Mouse (Mus musculus) cerebral cortex, adult 2 months (tissue): ENCODE data around the gene Kif11.

ENCODE experiments used
- WGBS: fragments of 180-500 bp; shearing (Covaris S2); methylation state at CpG from one replicate; pipeline ENCODE4 v1.1.7; 2018; 5-methylcytosine and 5-hydroxymethylcytosine counted together

Kif11 gene

DNA sequence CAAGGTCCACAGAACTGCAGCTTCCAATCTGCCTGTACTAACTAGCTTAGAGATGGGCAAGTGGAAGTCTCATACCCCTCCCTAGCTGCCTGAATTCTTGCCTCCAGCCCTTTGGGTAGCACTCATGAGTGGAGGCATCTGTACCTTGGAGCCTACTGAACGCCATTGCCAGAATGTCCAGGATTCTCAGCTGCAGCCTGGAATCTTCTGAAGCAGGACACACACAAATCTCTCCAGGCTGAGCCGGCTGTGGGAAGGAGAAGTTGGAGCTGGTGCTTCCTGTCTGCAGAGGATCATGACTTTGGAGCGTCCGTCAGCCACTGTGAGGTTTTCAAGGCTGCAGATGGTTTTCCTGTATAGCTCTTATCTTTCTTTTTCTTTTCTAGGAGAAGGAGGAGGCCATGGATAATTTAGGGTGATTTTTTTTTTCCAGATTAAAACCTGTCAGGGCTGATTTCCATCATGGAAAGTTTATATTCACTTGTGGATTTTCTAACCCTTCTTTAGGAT, 67.5 kb downstream of the Kif11 start:
- WGBS, result 70% methylated on average over 4 of the region's 4 CpGs

DNA sequence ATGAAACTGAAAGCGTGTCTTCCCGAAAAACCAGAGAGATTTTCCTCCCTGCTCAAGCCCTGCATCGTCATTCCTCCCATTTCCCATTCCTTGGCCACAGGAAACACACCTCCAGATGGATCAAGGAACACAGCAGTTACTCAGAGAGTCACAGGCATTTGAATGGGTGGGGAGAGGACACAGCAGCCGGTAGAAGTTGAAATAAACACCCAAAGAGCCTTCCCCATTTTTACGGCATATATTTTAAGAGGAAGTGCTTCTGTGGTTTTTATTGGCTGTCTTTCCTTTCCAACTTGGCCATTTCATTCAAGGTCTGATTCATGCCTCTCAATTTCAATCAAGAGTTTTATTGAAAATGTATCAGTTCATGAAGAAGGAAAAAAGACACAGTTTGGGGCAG, 72.0 kb downstream of the Kif11 start:
- WGBS, result 60% methylated on average over 5 of the region's 5 CpGs

DNA sequence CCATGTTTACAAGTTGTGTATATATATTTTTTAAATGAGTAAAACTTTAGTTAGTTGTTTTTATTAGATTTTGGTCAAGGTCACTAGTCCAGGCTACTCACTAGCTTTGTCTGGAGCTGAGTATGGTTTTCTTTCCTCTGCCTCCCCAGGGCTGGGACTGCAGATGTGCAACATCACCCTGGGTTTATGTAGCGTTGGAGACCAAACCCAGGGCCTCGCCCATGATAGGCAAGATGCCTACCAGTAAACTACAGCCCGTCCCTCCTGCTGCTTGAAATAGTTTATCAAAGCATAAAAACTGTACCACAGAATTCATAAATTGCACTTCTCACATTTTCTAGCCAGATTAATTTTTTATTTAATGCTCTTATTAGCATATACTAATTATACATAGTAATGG, 73.0 kb downstream of the Kif11 start:
- 95% methylated on average over 3 of the region's 3 CpGs for WGBS

DNA sequence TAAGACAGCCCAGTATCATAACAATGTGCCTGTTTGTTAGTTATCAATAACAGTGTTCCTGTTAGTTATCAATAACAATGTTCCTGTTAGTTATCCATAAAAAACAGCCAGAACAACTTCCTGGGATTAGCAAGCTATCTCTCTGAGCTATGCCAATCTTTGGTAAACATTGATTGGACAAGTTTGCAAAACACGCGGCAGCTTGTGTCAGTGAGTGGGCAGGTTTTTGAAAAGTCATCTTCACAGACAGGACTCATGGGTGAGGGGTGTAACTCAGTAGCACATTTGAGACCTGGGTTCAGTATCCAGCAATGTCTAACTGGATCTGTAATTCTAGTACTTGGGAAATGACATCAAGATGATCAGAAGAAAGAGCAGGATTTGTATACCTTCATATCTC, 79.3 kb downstream of the Kif11 start:
- 92% methylated on average over 2 of the region's 2 CpGs for WGBS

DNA sequence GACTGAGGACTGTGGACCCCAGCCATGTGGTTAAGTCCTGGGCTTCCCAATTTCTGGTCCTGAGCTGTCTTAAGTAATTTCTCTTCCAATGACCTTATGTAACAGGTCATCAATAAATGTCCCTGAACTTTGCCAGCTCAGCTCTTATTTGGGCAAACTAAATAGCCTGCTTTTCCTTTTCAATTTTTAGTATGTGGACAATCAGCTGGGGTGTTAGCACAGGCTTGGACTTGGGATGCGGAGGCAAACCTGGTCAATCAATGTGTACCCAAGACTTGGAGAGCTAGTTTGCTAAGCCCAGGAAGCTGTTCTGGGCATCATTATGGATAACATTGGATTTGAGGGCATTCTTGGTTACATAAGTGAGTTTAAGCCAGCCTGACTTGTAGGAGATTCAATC, 79.8 kb downstream of the Kif11 start:
- WGBS, result 100% methylated on average over 1 of the region's 1 CpGs

DNA sequence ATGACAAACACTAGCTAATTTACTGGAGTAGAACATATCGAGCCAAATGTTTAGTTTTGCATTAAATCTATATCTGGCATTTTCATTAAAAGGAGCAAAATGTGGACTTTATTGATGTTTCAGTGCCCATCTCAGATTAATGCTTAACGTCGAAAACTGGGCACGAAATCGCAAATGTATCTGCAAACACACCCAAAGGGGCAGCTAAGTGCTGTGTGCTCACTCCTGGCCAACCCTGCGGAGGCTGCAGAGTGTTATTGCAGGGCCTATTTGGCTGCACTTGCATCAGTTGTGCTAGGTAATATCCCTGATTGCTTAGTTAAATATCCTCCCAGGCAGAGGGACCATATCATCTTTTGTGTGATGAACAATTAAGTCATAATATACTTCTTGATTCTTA, 81.8 kb downstream of the Kif11 start:
- WGBS, result 83% methylated on average over 6 of the region's 6 CpGs

DNA sequence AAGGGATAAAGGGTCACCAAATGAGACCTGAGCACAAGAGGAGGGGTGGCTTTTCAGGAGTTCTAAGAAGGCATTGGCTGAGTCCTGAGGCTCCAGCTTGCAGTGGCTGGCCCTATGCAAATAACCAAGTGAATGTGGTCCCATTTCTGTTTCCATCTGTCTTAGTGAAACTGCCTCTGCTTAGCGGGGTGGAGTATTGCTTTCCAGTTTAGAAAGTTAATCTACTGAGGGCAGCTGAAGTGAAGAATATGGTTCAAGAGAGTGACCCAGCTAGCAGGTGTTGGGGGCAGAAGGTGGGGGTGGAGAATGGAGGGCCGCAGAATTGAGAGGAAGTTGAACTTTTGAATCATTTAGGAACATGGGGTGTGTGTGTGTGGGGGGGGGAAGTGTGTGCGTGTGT, 90.2 kb downstream of the Kif11 start:
- WGBS, result 80% methylated on average over 3 of the region's 3 CpGs

DNA sequence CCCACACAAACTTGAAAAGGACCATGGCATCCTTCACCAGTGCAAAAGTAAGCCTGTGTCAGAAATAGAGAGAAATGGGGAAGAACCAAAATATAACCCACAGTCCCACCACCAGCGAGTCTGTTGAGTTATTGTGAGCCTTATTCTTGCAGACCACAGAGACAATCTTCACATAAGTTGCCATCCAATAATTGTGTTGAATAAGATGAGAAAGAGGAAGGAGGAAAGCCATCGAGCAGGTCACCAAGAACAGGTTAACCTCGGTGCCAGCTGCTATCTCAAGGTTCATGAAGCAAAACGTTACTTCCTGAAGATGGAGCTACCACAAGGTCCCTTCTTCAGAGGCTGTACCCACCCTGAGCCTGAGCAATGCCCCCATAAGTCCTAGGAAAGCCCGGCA, 90.8 kb downstream of the Kif11 start:
- 90% methylated on average over 5 of the region's 5 CpGs for WGBS

DNA sequence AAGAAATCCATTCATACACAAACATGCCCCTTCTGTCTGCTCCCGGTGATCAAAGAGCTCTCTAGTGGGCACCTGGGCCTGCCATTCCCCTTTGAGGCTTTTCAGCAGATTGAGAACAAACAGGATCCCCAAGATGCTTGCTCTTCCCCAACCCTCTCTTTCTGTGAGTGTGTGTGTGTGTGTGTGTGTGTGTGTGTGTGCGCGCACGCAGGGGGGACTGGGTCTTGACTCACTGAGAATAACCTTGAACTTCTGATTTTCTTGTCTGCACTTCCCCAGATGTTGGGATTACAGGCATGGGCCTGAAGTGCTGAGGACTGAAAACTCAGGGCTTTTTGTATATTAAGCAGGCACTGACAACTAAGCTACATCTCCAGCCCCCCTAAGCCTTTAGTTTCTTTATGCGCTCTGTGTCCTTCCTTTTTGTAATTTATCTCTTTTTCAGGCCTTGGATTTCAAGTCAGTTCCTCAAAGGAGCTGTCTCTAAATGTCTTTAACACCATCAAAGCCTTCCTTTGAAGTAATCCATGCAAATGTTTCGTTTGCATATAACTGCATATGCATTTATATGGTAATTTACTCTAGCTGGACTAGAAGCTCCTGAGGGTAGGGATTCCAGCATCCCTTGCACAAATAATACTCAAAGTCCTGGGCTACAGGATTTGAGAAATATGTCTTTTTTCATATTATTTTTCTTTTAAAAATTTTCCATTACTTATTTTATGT, 92.8 kb downstream of the Kif11 start:
- WGBS, result 85% methylated on average over 6 of the region's 6 CpGs
